Mouse (Mus musculus) intestine, postnatal 0 days (tissue): ENCODE results near the gene Ikzf3. TPM values are rescaled to one million over a fixed set of nuclear protein-coding genes. Genes with fewer than 3 reads are reported as not detected.

Experiments used
- ATAC-seq: fragments of 200-750 bp; cut with Nextera tagmentation; 2 replicates; pipeline ENCODE4 v1.8.0; 2017; ENCODE audit warnings: mild to moderate bottlenecking, moderate TSS enrichment, moderate library complexity
- H3K27ac ChIP-seq: fragments of 300-500 bp; sonication (generic); 2 replicates; pipeline ENCODE4 v1.5.1; 2014; ENCODE audit warnings: mild to moderate bottlenecking, low read depth, low read length, moderate library complexity
- H3K27me3 ChIP-seq: fragments of 300-500 bp; sonication (generic); replicated peaks from 2 replicates; pipeline ENCODE4 v1.6.1; 2014; ENCODE audit warnings: low read length, mixed read lengths; ENCODE audit not compliant: control insufficient read depth, insufficient read depth
- H3K36me3 ChIP-seq: fragments of 300-500 bp; sonication (generic); 2 replicates; pipeline ENCODE4 v1.6.1; 2014; ENCODE audit warnings: mild to moderate bottlenecking, moderate library complexity; ENCODE audit not compliant: control insufficient read depth, insufficient read depth
- H3K4me1 ChIP-seq: fragments of 300-500 bp; sonication (generic); replicated peaks from 2 replicates; pipeline ENCODE4 v1.6.1; 2014; ENCODE audit warnings: antibody characterized with exemption, low read length, mixed read lengths; ENCODE audit not compliant: control insufficient read depth, insufficient read depth
- H3K4me2 ChIP-seq: fragments of 300-500 bp; sonication (generic); replicated peaks from 2 replicates; pipeline ENCODE4 v1.6.1; 2014; ENCODE audit warnings: low read depth, mild to moderate bottlenecking, moderate library complexity
- H3K4me3 ChIP-seq: fragments of 300-500 bp; sonication (generic); 2 replicates; pipeline ENCODE4 v1.5.1; 2014; ENCODE audit warnings: low read depth, low read length
- H3K9ac ChIP-seq: fragments of 300-500 bp; sonication (generic); 2 replicates; pipeline ENCODE4 v1.6.1; 2014; ENCODE audit warnings: mild to moderate bottlenecking, low read depth, low read length
- H3K9me3 ChIP-seq: fragments of 300-500 bp; sonication (generic); 2 replicates; pipeline ENCODE4 v1.6.1; 2016; ENCODE audit warnings: mixed run types; ENCODE audit not compliant: control insufficient read depth
- CTCF ChIP-seq: sonication (generic); IDR thresholded peaks from 2 replicates; pipeline ENCODE4 v1.5.1; 2016; ENCODE audit warnings: low read depth, mild to moderate bottlenecking, control low read depth, antibody characterized with exemption, moderate library complexity
- whole genome bisulfite sequencing: fragments of 180-500 bp; shearing (Covaris S2); extraction: QIAGEN DNeasy Blood & Tissue Kit; methylation state at CpG from one replicate; pipeline ENCODE4 v1.1.7; 2014; 5-methylcytosine and 5-hydroxymethylcytosine counted together
- polyA plus RNA-seq: library from polyadenylated mRNA; unstranded; fragments of >200 nt; fragmentation: Nextera tagmentation; extraction: Ambion mirVana; gene quantifications from 2 replicates; pipeline ENCODE4 v1.2.1, GENCODE M21; 2015

The Ikzf3 gene
- polyA plus RNA-seq, 1 experiment from 2014 or later = 0.20 TPM

- Histone ChIP-seq H3K4me2 (no peak overlapping the region), H3K4me1 (no peaks in the 10 kb centered on the region), H3K9me3 (no peaks in the 10 kb centered on the region), H3K4me3 (no peak overlapping the region), H3K27me3 (no peaks in the 10 kb centered on the region), H3K27ac (no peak overlapping the region), H3K9ac (no peak overlapping the region), H3K36me3 (no peaks in the 10 kb centered on the region)
- 0 out of 2 replicates have a peak, but pooled peaks have one; percentile 4 for ATAC-seq
- no peak for TF ChIP-seq CTCF
- WGBS = 84% methylated on average over 9 of the region's 9 CpGs
Observed at GRCm38 (mm10) chr11:98463911-98464310, 81.9 kb downstream of the Ikzf3 start.

GRCm38 (mm10) chr11:98462255-98462654 is 83.6 kb downstream of the Ikzf3 start:
- H3K9ac ChIP-seq = no peak overlapping the region
- no peak overlapping the region for H3K4me2 ChIP-seq
- H3K27me3 ChIP-seq = 0 out of 2 replicates have a peak, but pooled peaks cover 4% of the 10 kb centered on the region
- no peaks in the 10 kb centered on the region for H3K36me3 ChIP-seq
- no peaks in the 10 kb centered on the region for H3K4me1 ChIP-seq
- WGBS = 94% methylated on average over 6 of the region's 6 CpGs
- H3K4me3 ChIP-seq = no peak overlapping the region
- no peaks in the 10 kb centered on the region for H3K9me3 ChIP-seq
- no peak for ATAC-seq
- no peak overlapping the region for H3K27ac ChIP-seq
- TF ChIP-seq CTCF = no peak

GRCm38 (mm10) chr11:98461109-98461720 is 84.6 kb downstream of the Ikzf3 start:
- Histone ChIP-seq H3K27me3 (0 out of 2 replicates have a peak, but pooled peaks cover 4% of the 10 kb centered on the region), H3K4me1 (no peaks in the 10 kb centered on the region), H3K4me2 (no peak overlapping the region), H3K27ac (no peak overlapping the region), H3K36me3 (no peaks in the 10 kb centered on the region), H3K9me3 (no peaks in the 10 kb centered on the region), H3K9ac (no peak overlapping the region), H3K4me3 (no peak overlapping the region)
- 56% methylated on average over 6 of the region's 6 CpGs for WGBS
- ATAC-seq = no peak
- TF ChIP-seq CTCF = no peak

GRCm38 (mm10) chr11:98459860-98460259 is 86.0 kb downstream of the Ikzf3 start:
- Histone ChIP-seq H3K27me3 (0 out of 2 replicates have a peak, but pooled peaks cover 4% of the 10 kb centered on the region), H3K4me1 (no peaks in the 10 kb centered on the region), H3K4me3 (no peak overlapping the region), H3K27ac (no peak overlapping the region), H3K4me2 (no peak overlapping the region), H3K9me3 (no peaks in the 10 kb centered on the region), H3K9ac (no peak overlapping the region), H3K36me3 (peaks cover 3% of the 10 kb centered on the region; the same call in 1 of the 2 replicates)
- TF ChIP-seq CTCF = no peak
- WGBS = 85% methylated on average over 9 of the region's 9 CpGs
- ATAC-seq = no peak

GRCm38 (mm10) chr11:98459071-98459741 is 86.6 kb downstream of the Ikzf3 start:
- H3K9me3 ChIP-seq = no peaks in the 10 kb centered on the region
- no peak overlapping the region for H3K9ac ChIP-seq
- H3K27me3 ChIP-seq = 0 out of 2 replicates have a peak, but pooled peaks cover 4% of the 10 kb centered on the region
- no peak overlapping the region for H3K4me3 ChIP-seq
- WGBS = 41% methylated on average over 11 of the region's 11 CpGs
- peaks cover 9% of the 10 kb centered on the region; the same call in 1 of the 2 replicates for H3K36me3 ChIP-seq
- no peak for ATAC-seq
- no peak for TF ChIP-seq CTCF
- no peaks in the 10 kb centered on the region for H3K4me1 ChIP-seq
- no peak overlapping the region for H3K4me2 ChIP-seq
- H3K27ac ChIP-seq = no peak overlapping the region

- 5% methylated on average over 30 of the region's 30 CpGs for WGBS
- ATAC-seq = 0 out of 2 replicates have a peak, but pooled peaks have one; percentile 9
- Histone ChIP-seq H3K4me3 (peak overlapping the region; percentile 52), H3K9ac (peak overlapping the region; percentile 35), H3K36me3 (peaks cover 18% of the 10 kb centered on the region; the same call in 1 of the 2 replicates), H3K4me2 (peak overlapping the region; percentile 85), H3K4me1 (no peaks in the 10 kb centered on the region), H3K27me3 (0 out of 2 replicates have a peak, but pooled peaks cover 4% of the 10 kb centered on the region), H3K27ac (no peak overlapping the region), H3K9me3 (no peaks in the 10 kb centered on the region)
- no peak for TF ChIP-seq CTCF
Observed at GRCm38 (mm10) chr11:98458121-98458990, 87.5 kb downstream of the Ikzf3 start.
